Mouse (Mus musculus): ENCODE measurements around the gene Tkt. TPM values are rescaled to one million over a fixed set of nuclear protein-coding genes. Genes with fewer than 3 reads are reported as not detected.
A peak's percentile ranks its signal among the peaks of the same experiment; 100 is the strongest.

The Tkt gene
- total and polyA plus RNA-seq, 3 experiments: 736 to 1,496 (median 1,206) TPM

- peak; percentile 55 for DNase-seq
Measured at GRCm38 (mm10) chr14:30618746-30619275, 70.7 kb downstream of the Tkt start.

GRCm38 (mm10) chr14:30619982-30620578 lies 71.9 kb downstream of the Tkt start:
- no peak for DNase-seq

GRCm38 (mm10) chr14:30622130-30622529 lies 74.0 kb downstream of the Tkt start:
- peak; percentile 40 for DNase-seq

GRCm38 (mm10) chr14:30622556-30622955 lies 74.4 kb downstream of the Tkt start:
- no peak for DNase-seq

Small RNAs within 50 kb of the gene (microRNA-seq; reads per million reads assigned to microRNA genes)
- 7.7 to 16.5 reads per million in 2 experiments for gene Mir3076

Other genes starting within 250 kb of the Tkt start
- gene Dcp1a, start 68.8 kb upstream of the Tkt start, total RNA-seq (2021): 10 to 100 TPM; 20.6 to 30.1 TPM
- gene Dcp1a, start 68.8 kb upstream of the Tkt start, polyA plus RNA-seq (2012; rRNA removed): 33.1 and 39.0 TPM in 2 replicates
- 10 to 100 TPM; 10.7 to 12.7 TPM for gene Cacna1d, start 56.9 kb upstream of the Tkt start, total RNA-seq (2021)
- 8.0 and 8.4 TPM in 2 replicates for gene Cacna1d, start 56.9 kb upstream of the Tkt start, polyA plus RNA-seq (2012; rRNA removed)
- 100 to 1,000 TPM in 1 of 2 experiments, 10 to 100 TPM in 1; 83.4 to 367 TPM for gene Prkcd, start 77.9 kb downstream of the Tkt start, total RNA-seq (2021)
- gene Prkcd, start 77.9 kb downstream of the Tkt start, polyA plus RNA-seq (2012; rRNA removed): 266 and 407 TPM in 2 replicates
- gene Rft1, start 106.0 kb downstream of the Tkt start, total RNA-seq (2021): 10 to 100 TPM; 24.7 to 25.4 TPM
- 16.3 and 17.1 TPM in 2 replicates for gene Rft1, start 106.0 kb downstream of the Tkt start, polyA plus RNA-seq (2012; rRNA removed)
- gene Sfmbt1, start 166.5 kb downstream of the Tkt start, total RNA-seq (2021): 10 to 100 TPM; 20.9 to 27.0 TPM
- 0.66 and 0.81 TPM in 2 replicates for gene Sfmbt1, start 166.5 kb downstream of the Tkt start, polyA plus RNA-seq (2012; rRNA removed)

Data from adrenal gland, adult 2 months (tissue).